21 mouse cellular contexts compared by ENCODE assay signal in genomic region chr3:89865020-89865419, GRCm38 (mm10). TPM values are rescaled to one million over a fixed set of nuclear protein-coding genes. Genes with fewer than 3 reads are reported as not detected.
DNase-seq lines count a peak whose midpoint lies in the region; ATAC-seq lines count a peak whose summit lies in the region.
"Had no signal": no experiment of that assay in that cellular context is flagged by ENCODE, and none has a peak within 500 bp of the region (broad histone marks: within the 10 kb centered on the region; RNA-seq: fewer than 3 reads in every experiment).

No protein-coding gene starts in this region.

- no peaks in the 10 kb centered on the region for H3K9me3 ChIP-seq in neural tube, embryonic 13.5 days
- no peaks in the 10 kb centered on the region for H3K9me3 ChIP-seq in intestine, embryonic 15.5 days
- H3K9me3 ChIP-seq: heart, embryonic 13.5 days; hindbrain, embryonic 12.5 days; limb, embryonic 13.5 days; liver, embryonic 12.5 days; midbrain, embryonic 12.5 days had no signal

- no peaks in the 10 kb centered on the region for H3K36me3 ChIP-seq in neural tube, embryonic 13.5 days
- no peaks in the 10 kb centered on the region for H3K36me3 ChIP-seq in intestine, embryonic 15.5 days
- H3K36me3 ChIP-seq: heart, embryonic 13.5 days; hindbrain, embryonic 12.5 days; limb, embryonic 13.5 days; liver, embryonic 12.5 days; midbrain, embryonic 12.5 days had no signal

- ATAC-seq in neural tube, embryonic 13.5 days (ENCODE audit: low read depth) = no peak
- no peak for ATAC-seq in intestine, embryonic 15.5 days
- ATAC-seq: forebrain, postnatal 0 days; liver, embryonic 12.5 days had no signal

- H3K4me3 ChIP-seq in neural tube, embryonic 13.5 days = no peak overlapping the region
- H3K4me3 ChIP-seq in intestine, embryonic 15.5 days (replicated peaks) = no peak overlapping the region
- H3K4me3 ChIP-seq: heart, adult 2 months; heart, embryonic 13.5 days; hindbrain, embryonic 12.5 days; limb, embryonic 13.5 days; liver, embryonic 12.5 days; midbrain, embryonic 12.5 days had no signal

- DNase-seq in kidney, adult 18-20 months = peak; percentile 42
- no peak for DNase-seq in kidney, postnatal 4 days
- no peak for DNase-seq in neural tube, embryonic 10.5 days (ENCODE audit: extremely low spot score, low spot score)
- DNase-seq in ZHBTc4 (ENCODE audit: low read depth, low spot score) = peak; percentile 87
- peak; percentile 51 for DNase-seq in naive thymus-derived CD4-positive, alpha-beta T cell, adult 2 months (ENCODE audit: low read depth)
- DNase-seq: adrenal gland, postnatal 14 days; B cell, adult 2 months; cerebellum, postnatal 10 days; forebrain, postnatal 0 days; gastrocnemius, postnatal 36 days; heart, adult 2 months; lung, adult 18-20 months; lung, postnatal 10 days had no signal

- H3K27ac ChIP-seq in neural tube, embryonic 13.5 days (replicated peaks) = 0 out of 2 replicates have a peak overlapping the region, but pooled peaks have one; percentile 0
- no peak overlapping the region for H3K27ac ChIP-seq in intestine, embryonic 15.5 days
- H3K27ac ChIP-seq: heart, embryonic 13.5 days; hindbrain, embryonic 12.5 days; limb, embryonic 13.5 days; liver, embryonic 12.5 days; midbrain, embryonic 12.5 days; stomach, postnatal 0 days had no signal

- WGBS in neural tube, embryonic 13.5 days = 50% methylated on average over 6 of the region's 6 CpGs
- WGBS in intestine, embryonic 15.5 days = 65% methylated on average over 6 of the region's 6 CpGs

- no peaks in the 10 kb centered on the region for H3K27me3 ChIP-seq in neural tube, embryonic 13.5 days
- H3K27me3 ChIP-seq in intestine, embryonic 15.5 days (replicated peaks) = no peaks in the 10 kb centered on the region
- H3K27me3 ChIP-seq: heart, embryonic 13.5 days; hindbrain, embryonic 12.5 days; limb, embryonic 13.5 days had no signal

- no peak overlapping the region for H3K4me2 ChIP-seq in neural tube, embryonic 13.5 days
- H3K4me2 ChIP-seq in intestine, embryonic 15.5 days (replicated peaks) = no peak overlapping the region
- H3K4me2 ChIP-seq: heart, embryonic 13.5 days; hindbrain, embryonic 12.5 days; limb, embryonic 13.5 days; liver, embryonic 12.5 days; midbrain, embryonic 12.5 days had no signal

- peaks cover 46% of the 10 kb centered on the region for H3K4me1 ChIP-seq in neural tube, embryonic 13.5 days (replicated peaks)
- peaks cover 21% of the 10 kb centered on the region for H3K4me1 ChIP-seq in intestine, embryonic 15.5 days (replicated peaks)

- H3K9ac ChIP-seq in neural tube, embryonic 13.5 days = no peak overlapping the region
- H3K9ac ChIP-seq in intestine, embryonic 15.5 days = no peak overlapping the region
- H3K9ac ChIP-seq: forebrain, postnatal 0 days; heart, embryonic 13.5 days; hindbrain, embryonic 12.5 days; limb, embryonic 13.5 days; liver, embryonic 12.5 days; midbrain, embryonic 12.5 days had no signal

RNA-seq across cellular contexts. Expression of gene She, which starts 33.9 kb away (rescaled TPM):
- polyA plus RNA-seq in neural tube, embryonic 13.5 days (2015; fragmentation: Nextera tagmentation; extraction: Ambion mirVana) = 1.9 and 2.5 TPM in 2 replicates
- 3.7 and 3.8 TPM in 2 replicates for polyA plus RNA-seq in intestine, embryonic 15.5 days (2015; fragmentation: Nextera tagmentation; extraction: Ambion mirVana)

RNA-seq across cellular contexts. Expression of gene Il6ra, which starts 48.0 kb away (rescaled TPM):
- polyA plus RNA-seq in neural tube, embryonic 13.5 days (2015; fragmentation: Nextera tagmentation; extraction: Ambion mirVana) = 0.68 and 0.96 TPM in 2 replicates
- 2.3 and 2.8 TPM in 2 replicates for polyA plus RNA-seq in intestine, embryonic 15.5 days (2015; fragmentation: Nextera tagmentation; extraction: Ambion mirVana)

Comparison
In these comparisons a context has a peak if more than half of its experiments do, and no peak if none do; other contexts are left out.
1. DNase-seq: peak in kidney, adult 18-20 months (single experiment), ZHBTc4 (single experiment) and naive thymus-derived CD4-positive, alpha-beta T cell, adult 2 months (single experiment); none in kidney, postnatal 4 days (0 of 2) and neural tube, embryonic 10.5 days (single experiment).